Mouse (Mus musculus) forebrain, embryonic 15.5 days (tissue): Measurements from ENCODE around the gene C2cd5. TPM values are rescaled to one million over a fixed set of nuclear protein-coding genes. Genes with fewer than 3 reads are reported as not detected.
"Not testable (repeated sequence)": the region's sequence is repeated elsewhere in the genome, so short reads cannot be mapped to it uniquely, and the experiment has no call there.

Experiments
- ATAC-seq: fragments of 200-750 bp; cut with Nextera tagmentation; replicated peaks from 2 replicates; pipeline ENCODE4 v1.8.0; 2017; ENCODE audit warnings: mild to moderate bottlenecking, moderate TSS enrichment, moderate library complexity
- H3K27ac ChIP-seq: fragments of 300-500 bp; sonication (generic); replicated peaks from 2 replicates; pipeline ENCODE4 v1.5.1; 2015; ENCODE audit warnings: mild to moderate bottlenecking, inconsistent platforms
- H3K27me3 ChIP-seq: fragments of 300-500 bp; sonication (generic); 2 replicates; pipeline ENCODE4 v1.6.1; 2015; ENCODE audit warnings: inconsistent platforms
- H3K36me3 ChIP-seq: fragments of 300-500 bp; sonication (generic); 2 replicates; pipeline ENCODE4 v1.6.1; 2015; ENCODE audit warnings: mild to moderate bottlenecking, inconsistent platforms
- H3K4me1 ChIP-seq: fragments of 300-500 bp; sonication (generic); 2 replicates; pipeline ENCODE4 v1.6.1; 2015; ENCODE audit warnings: inconsistent platforms
- H3K4me2 ChIP-seq: fragments of 300-500 bp; sonication (generic); replicated peaks from 2 replicates; pipeline ENCODE4 v1.6.1; 2015; ENCODE audit warnings: mild to moderate bottlenecking, inconsistent platforms
- H3K4me3 ChIP-seq: fragments of 300-500 bp; sonication (generic); 2 replicates; pipeline ENCODE4 v1.5.1; 2015; ENCODE audit warnings: mild to moderate bottlenecking, inconsistent platforms
- H3K9ac ChIP-seq: fragments of 300-500 bp; sonication (generic); replicated peaks from 2 replicates; pipeline ENCODE4 v1.6.1; 2015; ENCODE audit warnings: mild to moderate bottlenecking, inconsistent platforms
- H3K9me3 ChIP-seq: fragments of 300-500 bp; sonication (generic); 2 replicates; pipeline ENCODE4 v1.6.1; 2016; ENCODE audit warnings: inconsistent platforms
- WGBS: fragments of 180-500 bp; shearing (Covaris S2); methylation state at CpG from one replicate; pipeline ENCODE4 v1.1.7; 2015; ENCODE audit warnings: mixed read lengths; 5-methylcytosine and 5-hydroxymethylcytosine counted together
- polyA plus RNA-seq: library from polyadenylated mRNA; unstranded; fragments of >200 nt; fragmentation: Nextera tagmentation; extraction: Ambion mirVana; gene quantifications from 2 replicates; pipeline ENCODE4 v1.2.1, GENCODE M21; 2015

C2cd5 gene
- 44.2 and 44.9 TPM in 2 replicates for polyA plus RNA-seq

- Histone ChIP-seq H3K27me3 (no peaks in the 10 kb centered on the region), H3K9ac (peak within 1 kb of the TSS; percentile 75), H3K4me3 (peak within 1 kb of the TSS; percentile 84), H3K27ac (peak within 1 kb of the TSS; percentile 98), H3K9me3 (no peaks in the 10 kb centered on the region), H3K4me1 (peaks cover 23% of the 10 kb centered on the region), H3K4me2 (peak within 1 kb of the TSS; percentile 84), H3K36me3 (peaks cover 8% of the 10 kb centered on the region; the same call in 1 of the 2 replicates)
- WGBS, result under 1% methylated on average over 67 of the region's 75 CpGs
- ATAC-seq, result peak; percentile 96
These were observed at the start of gene C2cd5 for GRCm38 (mm10) chr6:143099681-143100382. C2cd5 (minus strand) TSS chr6:143100141.

DNA sequence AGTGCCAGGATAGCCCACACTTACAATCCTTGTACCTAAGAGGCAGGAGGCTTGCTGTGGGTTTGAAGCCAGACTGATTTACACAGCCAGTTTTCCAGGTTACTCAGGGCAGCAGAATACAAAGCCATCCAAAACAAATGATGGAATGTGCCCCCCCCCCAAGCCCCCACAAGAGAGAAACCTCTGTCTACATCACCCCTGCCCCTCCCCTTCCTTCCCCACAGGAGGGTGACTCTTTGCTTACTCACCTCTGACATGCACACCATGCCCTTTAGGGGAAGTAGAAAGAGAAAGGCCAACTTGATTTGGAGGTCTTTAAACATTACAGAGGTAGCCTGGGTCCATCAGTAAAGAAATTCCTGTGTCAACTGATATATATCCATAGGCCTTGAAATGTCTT lies 48.9 kb upstream of the C2cd5 start:
- no peak for ATAC-seq

GRCm38 (mm10) chr6:143146756-143147155 lies 46.8 kb upstream of the C2cd5 start:
- H3K36me3 ChIP-seq, result no peaks in the 10 kb centered on the region
- H3K27ac ChIP-seq, result no peak overlapping the region
- no peak for ATAC-seq
- H3K4me1 ChIP-seq, result no peaks in the 10 kb centered on the region
- no peak overlapping the region for H3K9ac ChIP-seq
- H3K4me3 ChIP-seq, result no peak overlapping the region
- no peaks in the 10 kb centered on the region for H3K27me3 ChIP-seq
- WGBS, result 49% methylated on average over 8 of the region's 8 CpGs
- H3K4me2 ChIP-seq, result no peak overlapping the region
- H3K9me3 ChIP-seq, result no peaks in the 10 kb centered on the region

More for the DNA sequence above, 48.9 kb upstream of the C2cd5 start:
- no peak overlapping the region for H3K9ac ChIP-seq
- no peaks in the 10 kb centered on the region for H3K27me3 ChIP-seq
- no peak overlapping the region for H3K27ac ChIP-seq
- H3K4me1 ChIP-seq, result no peaks in the 10 kb centered on the region
- no peak overlapping the region for H3K4me2 ChIP-seq
- H3K36me3 ChIP-seq, result no peaks in the 10 kb centered on the region
- no peaks in the 10 kb centered on the region for H3K9me3 ChIP-seq
- no peak overlapping the region for H3K4me3 ChIP-seq

GRCm38 (mm10) chr6:143145051-143145450 lies 45.1 kb upstream of the C2cd5 start:
- no peak overlapping the region for H3K4me3 ChIP-seq
- no peak overlapping the region for H3K9ac ChIP-seq
- H3K27ac ChIP-seq, result no peak overlapping the region
- no peaks in the 10 kb centered on the region for H3K4me1 ChIP-seq
- no peaks in the 10 kb centered on the region for H3K9me3 ChIP-seq
- no peak overlapping the region for H3K4me2 ChIP-seq
- no peaks in the 10 kb centered on the region for H3K36me3 ChIP-seq
- H3K27me3 ChIP-seq, result no peaks in the 10 kb centered on the region
- 69% methylated on average over 7 of the region's 7 CpGs for WGBS
- no peak for ATAC-seq

DNA sequence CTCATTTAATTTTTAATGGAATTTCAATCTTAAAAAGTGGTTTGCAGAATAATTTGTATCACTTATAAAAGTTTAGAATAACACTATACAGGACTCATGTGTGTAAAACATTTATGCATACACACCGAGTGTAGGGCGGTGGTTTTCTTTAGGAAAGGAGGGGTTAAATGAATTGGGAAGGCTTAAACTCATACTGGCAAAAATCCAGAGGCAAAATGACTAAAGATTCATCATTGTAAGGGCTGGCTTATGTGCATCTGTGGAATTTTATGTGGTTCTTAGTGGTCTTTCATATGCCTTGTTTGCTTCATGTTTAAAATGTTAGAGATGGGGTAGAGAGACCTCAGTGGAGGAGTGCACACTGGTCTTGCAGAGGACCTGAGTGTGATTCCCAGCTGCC lies 44.6 kb upstream of the C2cd5 start:
- WGBS, result 83% methylated on average over 2 of the region's 2 CpGs
- no peak overlapping the region for H3K27ac ChIP-seq
- H3K27me3 ChIP-seq, result no peaks in the 10 kb centered on the region
- no peaks in the 10 kb centered on the region for H3K4me1 ChIP-seq
- ATAC-seq, result no peak
- H3K4me2 ChIP-seq, result no peak overlapping the region
- H3K36me3 ChIP-seq, result no peaks in the 10 kb centered on the region
- no peaks in the 10 kb centered on the region for H3K9me3 ChIP-seq
- no peak overlapping the region for H3K9ac ChIP-seq
- no peak overlapping the region for H3K4me3 ChIP-seq

DNA sequence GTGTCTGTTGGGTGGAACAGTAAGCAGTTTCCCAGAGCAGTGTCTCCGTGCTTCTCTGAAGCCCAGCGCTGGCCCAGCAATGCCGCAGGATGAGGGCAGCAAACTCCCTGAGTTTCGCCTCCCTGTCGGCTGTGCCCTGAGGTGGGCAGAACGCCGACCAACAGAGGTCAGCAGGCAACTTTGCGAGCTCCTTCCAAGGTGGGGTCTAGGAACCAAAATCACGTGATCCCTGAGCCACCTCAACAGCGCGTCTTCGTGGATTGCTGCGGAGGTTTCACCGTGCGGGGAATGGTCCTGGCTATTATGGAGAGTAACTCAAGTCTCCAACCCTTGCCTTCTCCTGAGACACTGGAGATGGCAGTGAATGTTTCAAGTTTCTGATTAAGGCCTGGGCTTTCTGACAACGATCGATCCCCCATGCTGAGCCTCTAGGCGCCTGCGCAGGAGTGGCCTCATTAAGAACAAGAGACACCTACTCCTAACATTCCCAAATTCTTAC lies 43.9 kb upstream of the C2cd5 start:
- H3K4me2 ChIP-seq, result peak overlapping the region; percentile 65
- no peaks in the 10 kb centered on the region for H3K36me3 ChIP-seq
- 0 out of 2 replicates have a peak, but pooled peaks have one; percentile 55 for ATAC-seq
- WGBS, result 17% methylated on average over 19 of the region's 19 CpGs
- H3K27ac ChIP-seq, result no peak overlapping the region
- H3K4me3 ChIP-seq, result peak overlapping the region; percentile 41
- no peaks in the 10 kb centered on the region for H3K4me1 ChIP-seq
- H3K9me3 ChIP-seq, result no peaks in the 10 kb centered on the region
- peak overlapping the region; percentile 48 for H3K9ac ChIP-seq
- H3K27me3 ChIP-seq, result no peaks in the 10 kb centered on the region

- no peaks in the 10 kb centered on the region for H3K36me3 ChIP-seq
- no peak overlapping the region for H3K9ac ChIP-seq
- H3K27ac ChIP-seq, result no peak overlapping the region
- H3K27me3 ChIP-seq, result no peaks in the 10 kb centered on the region
- ATAC-seq, result no peak
- 79% methylated on average over 9 of the region's 9 CpGs for WGBS
- no peaks in the 10 kb centered on the region for H3K4me1 ChIP-seq
- no peaks in the 10 kb centered on the region for H3K9me3 ChIP-seq
- peak overlapping the region; percentile 65; the same call in 1 of the 2 replicates for H3K4me2 ChIP-seq
- H3K4me3 ChIP-seq, result no peak overlapping the region; the same call in 1 of the 2 replicates
These were observed 43.4 kb upstream of the C2cd5 start for GRCm38 (mm10) chr6:143143321-143143720.

- no peak overlapping the region for H3K27ac ChIP-seq
- no peak overlapping the region for H3K4me3 ChIP-seq
- no peaks in the 10 kb centered on the region for H3K4me1 ChIP-seq
- no peaks in the 10 kb centered on the region for H3K9me3 ChIP-seq
- H3K36me3 ChIP-seq, result no peaks in the 10 kb centered on the region
- 96% methylated on average over 4 of the region's 4 CpGs for WGBS
- ATAC-seq, result no peak
- no peak overlapping the region for H3K4me2 ChIP-seq
- no peaks in the 10 kb centered on the region for H3K27me3 ChIP-seq
- H3K9ac ChIP-seq, result no peak overlapping the region
These were observed 42.9 kb upstream of the C2cd5 start for GRCm38 (mm10) chr6:143142861-143143260.

DNA sequence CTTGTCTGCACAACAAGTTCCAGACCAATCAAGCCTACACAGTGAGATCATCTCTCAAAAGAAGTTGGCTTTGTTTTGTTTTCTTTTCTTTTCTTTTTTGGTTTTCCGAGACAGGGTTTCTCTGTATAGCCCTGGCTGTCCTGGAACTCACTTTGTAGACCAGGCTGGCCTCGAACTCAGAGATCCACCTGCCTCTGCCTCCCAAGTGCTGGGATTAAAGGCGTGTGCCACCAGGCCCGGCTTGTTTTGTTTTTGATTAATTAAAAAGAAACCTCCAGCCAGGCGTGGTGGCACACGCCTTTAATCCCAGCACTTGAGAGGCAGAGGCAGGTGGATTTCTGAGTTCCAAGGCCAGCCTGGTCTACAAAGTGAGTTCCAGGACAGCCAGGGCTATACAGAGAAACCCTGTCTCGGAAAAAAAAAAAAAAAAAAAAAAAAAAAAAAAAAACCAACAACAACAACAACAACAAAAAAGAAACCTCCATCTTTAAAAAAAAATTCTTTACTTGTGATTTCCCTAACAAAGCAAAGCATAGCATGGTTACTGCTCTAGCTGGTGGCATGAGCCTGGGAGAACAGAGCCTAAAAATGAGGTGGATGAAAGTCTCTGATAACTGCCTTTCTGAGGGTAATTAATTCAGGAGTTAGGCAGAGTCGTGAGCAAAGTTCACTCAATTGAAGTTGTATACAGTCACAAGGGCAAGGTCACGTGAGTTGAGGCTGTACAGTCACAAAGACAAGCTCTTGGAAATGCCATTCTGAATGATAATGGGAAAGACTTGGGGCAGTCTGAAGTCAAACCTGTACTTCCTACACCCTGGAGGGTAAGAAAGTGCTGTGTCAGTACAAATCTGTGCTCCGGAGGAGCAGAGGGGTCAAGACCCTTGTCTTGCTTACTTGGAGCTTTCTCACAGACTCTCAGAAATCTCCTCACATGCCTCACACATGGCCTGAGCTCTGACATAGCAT lies 42.0 kb upstream of the C2cd5 start:
- not testable (repeated sequence) for H3K4me3 ChIP-seq, H3K36me3 ChIP-seq, H3K27ac ChIP-seq, H3K27me3 ChIP-seq, H3K4me2 ChIP-seq, H3K4me1 ChIP-seq, ATAC-seq, H3K9me3 ChIP-seq, H3K9ac ChIP-seq
- WGBS, result 80% methylated on average over 10 of the region's 10 CpGs

DNA sequence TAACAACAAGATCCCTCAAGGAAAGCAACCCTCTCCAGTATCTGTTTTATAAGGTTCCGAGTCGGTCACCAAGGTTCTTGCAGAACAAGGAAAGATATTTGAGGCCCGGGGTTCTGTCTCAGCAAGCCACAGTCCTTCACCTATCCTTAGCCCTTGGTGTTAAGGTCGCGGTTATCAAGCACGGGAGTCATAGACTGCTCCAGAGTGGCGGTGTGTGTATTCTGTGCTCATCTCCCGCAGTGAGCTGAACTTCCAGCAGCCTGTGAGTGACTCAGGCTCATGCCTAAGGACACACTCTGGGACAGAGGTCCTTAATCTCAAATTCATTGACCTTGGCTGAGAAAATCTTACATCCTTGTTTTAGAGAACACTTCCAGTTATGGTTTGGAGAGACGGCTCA lies 40.9 kb upstream of the C2cd5 start:
- Histone ChIP-seq H3K4me1 (no peaks in the 10 kb centered on the region), H3K36me3 (no peaks in the 10 kb centered on the region), H3K27ac (no peak overlapping the region), H3K9me3 (no peaks in the 10 kb centered on the region), H3K4me3 (no peak overlapping the region), H3K9ac (no peak overlapping the region), H3K27me3 (no peaks in the 10 kb centered on the region), H3K4me2 (no peak overlapping the region)
- WGBS, result 94% methylated on average over 9 of the region's 9 CpGs
- ATAC-seq, result no peak

DNA sequence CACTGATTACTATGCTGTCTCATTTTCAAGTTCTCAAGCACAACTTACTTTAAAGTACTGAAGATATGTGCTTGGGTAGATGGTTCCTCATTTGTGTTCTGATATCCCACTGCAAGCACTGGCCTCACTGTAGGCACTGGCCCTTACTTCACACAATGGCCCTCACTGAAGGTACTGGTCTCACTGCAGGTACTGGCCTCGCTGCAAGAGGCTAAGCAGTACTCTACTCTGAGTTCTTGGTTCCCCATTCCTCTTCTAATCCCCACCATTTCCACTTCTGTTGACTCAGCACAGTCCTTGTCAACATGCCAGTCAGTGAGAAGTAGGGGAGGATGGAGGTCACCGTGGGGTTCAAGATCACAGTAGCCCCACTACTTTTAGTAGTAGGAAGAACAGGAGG lies 39.5 kb upstream of the C2cd5 start:
- no peak overlapping the region for H3K9ac ChIP-seq

DNA sequence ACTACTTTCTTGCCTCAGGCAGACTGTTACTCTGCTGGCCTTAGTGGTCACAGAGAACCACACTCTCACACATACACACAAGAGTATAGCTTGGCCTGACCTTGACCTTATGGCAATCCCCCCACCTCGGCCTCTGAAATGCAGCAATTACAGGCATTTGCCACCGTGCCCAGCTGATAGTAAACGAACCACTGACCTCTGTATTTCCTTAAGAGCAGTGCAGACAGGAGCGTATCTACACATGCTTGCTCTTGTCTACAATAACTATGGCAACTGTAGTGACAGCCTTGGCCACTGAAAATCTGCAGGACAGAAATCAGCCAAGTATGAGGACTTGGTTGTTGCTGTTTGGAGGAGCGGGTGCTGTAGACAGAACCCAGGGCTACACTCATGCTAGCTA lies 37.4 kb upstream of the C2cd5 start:
- WGBS, result 82% methylated on average over 5 of the region's 5 CpGs
- H3K4me1 ChIP-seq, result no peaks in the 10 kb centered on the region
- no peak overlapping the region for H3K4me2 ChIP-seq
- no peak overlapping the region for H3K4me3 ChIP-seq
- H3K27ac ChIP-seq, result no peak overlapping the region
- no peak overlapping the region for H3K9ac ChIP-seq
- H3K9me3 ChIP-seq, result no peaks in the 10 kb centered on the region
- H3K27me3 ChIP-seq, result no peaks in the 10 kb centered on the region
- ATAC-seq, result no peak
- no peaks in the 10 kb centered on the region for H3K36me3 ChIP-seq

More for the DNA sequence above, 39.5 kb upstream of the C2cd5 start:
- Histone ChIP-seq H3K36me3 (no peaks in the 10 kb centered on the region), H3K4me1 (no peaks in the 10 kb centered on the region), H3K27me3 (no peaks in the 10 kb centered on the region), H3K27ac (no peak overlapping the region), H3K4me2 (no peak overlapping the region), H3K9me3 (no peaks in the 10 kb centered on the region), H3K4me3 (no peak overlapping the region)
- 87% methylated on average over 2 of the region's 2 CpGs for WGBS
- ATAC-seq, result no peak
